Mouse (Mus musculus) urinary bladder, postnatal 36 days (tissue): ENCODE results near the gene Zer1.
A peak's percentile ranks its signal among the peaks of the same experiment; 100 is the strongest.

Source experiments
- DNase-seq, 2 experiments: peaks; one replicate each; pipeline ENCODE4 v3.0.0; 2022; ENCODE audit warnings: low spot score in 2 of 2, mixed read lengths in 1 of 2

The Zer1 gene

DNA sequence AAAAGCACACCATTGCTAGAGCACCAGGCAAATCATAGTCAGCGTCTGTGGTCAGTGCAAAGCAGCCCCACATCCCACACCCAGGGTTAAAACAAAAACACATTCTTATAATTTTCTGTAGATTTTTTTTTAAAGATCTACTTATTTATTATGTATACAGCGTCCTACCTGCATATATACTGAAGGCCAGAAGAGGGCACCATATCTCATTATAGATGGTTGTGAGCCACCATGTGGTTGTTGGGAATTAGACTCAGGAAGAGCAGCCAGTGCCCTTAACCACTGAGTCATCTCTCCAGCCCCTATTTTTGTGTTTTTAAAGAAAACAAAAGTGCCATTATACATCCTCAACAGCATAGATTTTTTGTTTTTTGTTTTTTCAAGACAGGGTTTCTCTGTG lies 4.4 kb upstream of the Zer1 start:
- no peak for DNase-seq

DNA sequence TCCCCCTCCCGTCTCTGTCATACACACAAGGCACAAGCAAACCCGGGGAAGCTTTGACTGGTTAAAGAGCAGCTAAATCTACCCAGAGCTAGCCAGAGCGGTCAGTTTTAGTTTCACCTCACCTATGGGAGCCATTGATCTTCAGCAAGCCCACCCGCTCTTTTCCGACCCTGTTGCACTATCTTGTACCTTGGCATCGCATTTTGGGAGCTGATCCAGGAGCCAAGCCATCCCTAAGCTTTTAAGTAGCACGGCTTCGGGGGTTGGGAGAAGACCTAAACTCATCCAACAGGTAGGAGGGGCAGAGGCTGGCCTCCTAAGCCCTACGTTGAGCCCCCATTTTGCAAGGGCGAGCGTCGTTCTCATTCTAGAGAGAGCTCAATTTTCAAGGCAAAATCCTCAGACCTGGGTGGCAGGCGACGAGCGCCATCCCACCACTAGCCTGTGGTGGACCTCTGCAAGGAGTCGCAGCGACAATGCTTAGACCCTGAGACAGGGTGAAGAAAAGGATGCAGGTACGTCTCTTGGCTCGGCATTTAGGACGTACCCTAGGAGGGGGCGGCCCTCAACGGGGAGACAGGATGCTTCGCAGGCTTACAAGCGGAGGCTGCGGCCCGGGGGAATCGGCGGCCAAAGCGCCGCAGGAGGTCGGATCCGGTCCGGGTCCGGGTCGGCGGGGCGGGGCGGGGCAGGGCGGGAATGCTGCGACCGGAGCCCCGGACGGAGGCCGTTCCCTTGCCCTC lies 485 bp downstream of the Zer1 start:
- DNase-seq, result no peak

DNA sequence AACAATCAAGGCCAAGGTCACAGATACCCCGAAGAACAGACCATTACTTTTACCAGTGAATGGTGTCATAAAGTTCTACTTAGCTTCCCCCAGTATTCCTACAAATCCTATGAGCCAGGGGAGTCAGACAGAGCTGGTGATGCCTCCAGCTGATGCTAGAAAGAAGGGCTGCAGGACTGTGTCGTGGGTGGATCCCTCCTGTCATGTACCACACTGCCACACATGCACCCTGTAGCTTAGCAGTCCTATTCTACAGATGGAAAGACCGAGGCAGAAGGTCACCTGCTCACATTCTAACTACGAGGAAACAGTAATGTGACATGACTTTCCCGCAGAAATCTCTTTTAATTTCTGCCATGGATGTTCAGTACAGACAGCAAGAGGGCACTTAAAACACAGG lies 1.6 kb downstream of the Zer1 start:
- DNase-seq, result no peak

DNA sequence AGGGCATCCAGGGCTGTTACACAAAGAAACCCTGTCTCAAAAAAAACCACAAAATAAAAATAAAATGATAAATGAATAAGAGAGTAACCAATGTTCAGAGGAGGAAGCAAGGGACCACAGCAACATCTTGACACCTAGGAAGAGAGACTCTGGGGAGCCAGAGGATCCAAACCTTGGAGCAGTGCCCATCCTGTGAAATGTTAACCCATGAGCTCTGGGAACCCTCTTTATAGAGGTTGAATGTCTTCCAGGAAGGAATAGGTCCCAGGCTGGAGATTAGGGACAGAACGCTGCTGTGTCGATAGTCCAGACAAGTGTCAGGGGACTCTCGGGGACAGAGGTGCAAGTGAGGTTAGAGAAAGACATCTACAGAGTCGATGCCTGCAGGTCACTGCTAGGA lies 4.1 kb downstream of the Zer1 start:
- no peak for DNase-seq

DNA sequence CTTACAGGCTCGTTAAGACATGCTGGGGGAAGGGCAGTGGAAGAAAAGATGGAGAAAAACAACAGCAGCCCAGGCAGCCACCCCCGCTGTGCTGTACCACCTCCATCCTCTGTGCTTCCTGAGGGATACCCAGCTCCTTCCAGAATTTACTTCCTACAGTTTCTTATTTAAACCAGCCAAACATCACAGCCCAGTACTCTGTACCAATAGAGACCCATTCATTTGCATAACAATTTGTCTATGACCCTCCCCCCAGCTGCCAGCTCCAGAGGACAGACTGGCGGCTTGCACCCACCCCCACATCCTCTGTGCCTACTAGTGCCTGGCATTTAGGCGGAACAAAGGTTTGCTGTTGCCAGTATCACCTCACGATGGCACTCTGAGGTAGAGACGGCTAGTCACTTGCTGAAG lies 4.7 kb downstream of the Zer1 start:
- DNase-seq, result no peak

DNA sequence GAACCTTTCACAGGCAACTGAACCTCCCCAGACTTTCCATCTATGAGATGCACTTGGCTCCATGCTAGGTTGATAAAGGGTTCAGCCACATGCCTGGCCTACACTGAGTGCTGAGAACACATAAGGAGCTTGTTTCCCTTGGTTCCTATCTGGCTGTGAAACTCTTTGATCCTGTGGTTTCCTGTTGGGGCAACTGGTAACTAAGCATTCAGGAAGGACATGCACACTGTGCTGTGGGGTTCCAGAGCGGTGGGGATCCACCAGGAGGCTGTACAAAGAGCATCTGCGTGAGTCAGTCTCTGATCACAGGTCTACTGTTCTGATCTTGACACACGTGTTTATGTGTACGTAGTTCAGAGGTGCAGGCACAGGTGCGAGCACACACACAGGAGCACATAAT lies 11.8 kb downstream of the Zer1 start:
- no peak for DNase-seq

DNA sequence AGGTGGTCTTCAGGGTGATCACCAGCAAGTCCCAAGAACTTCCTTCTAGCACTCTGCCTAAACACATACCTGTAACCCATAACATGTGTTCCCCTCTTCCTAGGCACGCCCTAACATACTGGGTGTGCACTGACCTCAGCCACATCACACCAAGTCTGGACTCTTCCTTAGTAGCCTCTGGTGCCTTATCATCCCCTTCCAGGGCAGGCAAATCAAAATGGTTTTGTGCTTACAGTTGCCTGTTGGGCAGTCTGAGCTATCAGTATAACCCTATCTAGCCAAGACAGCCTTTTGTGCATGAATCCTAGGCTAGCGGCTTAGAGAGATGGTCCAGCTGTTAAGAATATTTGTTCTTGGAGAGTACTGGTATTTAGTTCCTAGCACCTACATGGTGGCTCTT lies 12.9 kb downstream of the Zer1 start:
- no peak for DNase-seq

DNA sequence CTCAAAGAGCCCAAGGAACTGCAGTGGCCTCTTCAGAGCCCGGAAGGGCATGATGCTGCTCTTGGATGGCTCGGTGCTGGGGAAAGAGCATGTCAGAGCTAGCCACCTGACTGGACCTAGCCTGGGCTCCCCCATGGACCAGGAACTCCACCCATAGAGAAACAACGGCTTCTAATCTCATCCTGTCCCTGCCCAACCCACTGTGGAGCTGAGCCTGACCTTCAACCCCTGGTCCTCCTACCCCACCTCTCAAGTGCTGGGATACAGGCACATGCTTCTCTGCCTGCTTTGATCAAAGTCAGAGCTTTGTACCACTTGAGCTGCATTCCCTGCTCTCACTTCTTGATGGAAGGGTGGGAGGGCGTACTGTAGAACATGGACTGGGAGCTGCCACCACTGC lies 16.1 kb downstream of the Zer1 start:
- no peak for DNase-seq

DNA sequence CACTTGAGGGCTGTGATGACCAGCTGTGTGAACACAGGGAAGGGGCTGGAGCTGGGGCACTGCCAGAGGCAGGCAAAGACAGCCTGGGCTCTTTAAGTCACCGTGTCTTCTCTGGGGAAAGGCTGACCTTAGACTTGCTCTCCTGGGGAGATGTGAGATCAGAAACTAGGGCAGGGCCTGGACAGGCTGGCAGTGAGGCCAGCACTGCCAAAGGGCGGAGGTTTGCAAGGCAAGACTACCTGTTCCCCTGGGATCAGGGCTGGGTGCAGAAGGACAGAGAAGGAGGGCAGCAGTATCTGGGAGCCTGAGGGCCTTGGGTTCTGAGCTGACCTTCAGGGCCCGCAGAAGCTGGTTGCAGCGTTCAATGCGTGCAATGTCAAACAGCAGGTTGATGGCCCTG lies 16.7 kb downstream of the Zer1 start:
- DNase-seq, result no peak

DNA sequence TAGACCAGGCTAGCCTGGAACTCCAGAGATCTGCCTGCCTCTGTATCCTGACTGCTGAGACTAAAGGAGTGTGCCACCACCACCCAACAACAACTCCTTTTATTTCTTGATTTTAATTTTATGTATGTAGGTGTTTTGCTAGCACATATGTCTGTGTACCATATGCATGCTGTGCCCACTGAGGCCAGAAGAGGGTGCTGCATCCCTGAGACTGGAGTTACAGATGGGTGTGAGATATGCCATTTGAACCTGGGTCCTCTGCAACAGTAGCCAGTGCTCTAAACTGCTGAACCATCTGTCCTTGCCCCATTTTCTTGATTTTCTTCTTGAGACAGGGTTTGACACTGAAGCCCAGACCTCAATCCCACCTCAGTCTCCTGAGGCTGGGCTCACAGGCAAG lies 18.0 kb downstream of the Zer1 start:
- DNase-seq, result peak in 1 of 2 experiments; percentile 17

DNA sequence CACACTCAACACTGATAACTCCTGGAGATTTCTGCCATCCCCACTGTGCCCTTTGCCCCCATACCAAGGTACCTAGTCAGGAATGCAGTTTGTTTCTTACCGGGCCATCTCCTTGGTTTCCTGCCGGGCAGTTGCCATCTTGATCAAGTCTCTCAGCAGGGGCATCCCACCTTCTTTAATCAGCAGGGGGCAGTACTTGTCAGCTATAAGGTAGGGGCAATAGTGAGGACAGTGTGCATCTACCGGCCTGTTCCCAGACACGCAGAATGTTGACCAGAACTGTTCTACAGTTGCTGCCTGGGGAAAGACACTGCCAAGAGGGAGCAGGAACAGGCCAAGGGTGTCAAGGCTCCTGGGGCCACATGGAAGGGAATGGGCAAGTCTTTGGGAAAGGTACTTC lies 24.2 kb downstream of the Zer1 start:
- no peak for DNase-seq

DNA sequence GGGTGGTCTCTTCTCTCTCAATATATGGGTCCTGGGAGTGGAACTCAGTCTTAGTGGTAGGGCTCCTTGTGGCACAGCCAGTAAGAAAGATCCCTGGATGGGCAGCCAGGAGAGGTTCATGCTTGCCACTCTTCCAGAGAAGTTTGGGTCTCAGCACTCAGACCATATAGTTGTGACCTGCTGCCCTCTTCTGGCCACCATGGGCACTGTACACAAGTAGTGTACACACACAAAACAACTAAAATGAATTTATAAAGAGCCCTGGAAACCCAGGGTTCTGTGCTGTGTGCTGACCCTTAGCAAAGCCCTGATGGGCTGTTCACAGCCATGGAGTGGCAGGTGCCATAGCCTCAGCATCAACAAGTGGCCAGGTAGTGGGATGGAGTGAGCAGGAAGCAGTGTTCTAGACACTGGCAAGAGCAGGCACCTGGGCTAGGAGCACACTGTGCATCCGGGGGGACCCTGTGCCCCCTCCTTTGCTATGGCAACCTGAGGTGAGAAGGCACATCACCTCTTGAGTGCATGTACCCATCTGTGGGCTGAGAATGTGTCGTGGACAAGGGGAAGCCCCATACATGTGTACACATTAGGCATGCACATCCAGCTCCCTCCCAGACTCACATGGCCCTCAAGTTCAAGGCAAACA lies 28.4 kb downstream of the Zer1 start:
- DNase-seq, result peak; percentile 46 to 51

DNA sequence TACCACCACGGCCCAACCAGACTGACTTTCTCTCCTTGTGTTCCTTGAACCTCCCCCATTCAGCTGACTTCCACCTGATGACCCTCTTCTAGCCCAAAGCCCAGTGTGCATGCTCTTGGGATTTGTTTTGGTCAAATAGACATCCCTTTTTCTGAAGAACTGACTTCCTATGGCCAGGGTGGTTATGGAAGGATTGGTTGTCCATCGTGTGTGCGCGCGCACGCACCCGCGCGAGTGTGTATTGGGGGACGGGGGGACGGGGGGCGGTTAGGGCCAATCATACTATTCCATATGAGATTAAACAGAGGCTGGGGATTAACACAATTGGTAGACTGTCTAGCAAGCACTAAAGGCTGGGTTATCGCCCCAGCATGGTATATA lies 30.2 kb downstream of the Zer1 start:
- no peak for DNase-seq

DNA sequence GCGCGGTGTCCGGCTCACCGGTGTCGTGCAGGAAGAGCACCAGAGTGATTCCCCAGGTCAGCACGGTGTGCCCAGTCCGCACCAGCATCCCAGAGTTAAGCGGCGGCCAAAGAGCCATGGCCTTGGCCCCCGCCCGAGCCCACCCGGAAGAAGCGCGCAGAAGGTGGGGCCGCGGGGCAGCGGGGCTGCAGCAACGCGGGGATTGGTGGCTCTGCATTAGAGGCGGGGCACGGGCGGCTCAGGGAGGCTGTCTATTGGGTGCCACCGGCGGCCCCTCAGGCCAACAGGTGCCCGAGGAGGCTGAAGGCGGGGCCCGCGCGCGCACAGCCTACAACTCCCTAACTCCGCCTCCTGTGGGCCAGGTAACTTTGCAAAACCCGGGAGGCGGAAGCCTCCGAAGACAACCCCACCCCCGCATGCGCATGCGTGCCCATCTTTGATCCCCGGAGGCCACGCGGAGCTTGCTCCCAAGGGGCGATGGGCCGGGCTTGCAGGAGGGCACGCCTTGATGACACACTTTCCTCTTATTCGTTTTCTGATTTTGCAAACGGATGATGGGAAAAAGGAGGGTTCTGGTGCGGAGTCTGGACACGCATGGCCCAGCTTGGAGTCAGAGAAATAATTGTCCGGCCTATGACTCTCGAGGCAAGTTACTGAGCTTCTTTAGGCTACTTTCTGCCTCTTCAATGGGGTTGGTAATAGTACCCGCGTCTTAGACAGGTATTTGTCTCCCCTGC lies 30.7 kb downstream of the Zer1 start, which contains the start of gene Zdhhc12:
Zdhhc12 (minus strand) TSS at position 178 of the 737 bp plus-strand sequence.
- DNase-seq, result peak; percentile 93 to 97

DNA sequence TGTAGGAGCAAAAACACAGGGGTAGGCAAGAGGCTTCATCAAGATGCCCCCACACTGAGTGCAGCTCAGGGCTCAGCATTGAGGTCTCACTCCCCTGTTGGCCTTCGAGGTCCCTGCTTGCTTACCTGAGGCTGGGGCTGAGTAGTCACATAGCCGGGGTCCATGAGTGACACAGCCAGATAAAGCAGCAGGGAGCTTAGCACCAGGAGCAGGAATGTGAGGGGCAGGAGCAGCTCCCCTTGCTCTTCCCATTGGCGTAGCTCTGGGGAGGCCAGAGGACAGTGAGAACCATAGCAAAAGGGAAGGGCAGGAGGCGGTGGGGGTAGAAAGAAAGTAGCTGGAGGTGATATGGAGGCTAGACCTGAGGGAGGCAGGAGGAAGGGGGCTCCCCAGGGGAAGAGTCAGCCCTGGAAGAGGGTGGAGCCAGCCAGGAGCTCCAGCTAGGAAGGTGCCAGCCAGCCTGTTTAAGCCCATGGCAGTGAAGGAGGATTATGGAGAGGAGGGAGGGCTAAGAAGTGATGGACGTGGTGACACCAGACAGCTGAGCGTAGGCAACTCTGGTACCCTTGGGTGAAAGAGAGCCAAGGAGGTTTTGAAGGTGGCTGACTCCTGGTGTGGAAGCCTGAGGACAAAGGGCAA lies 32.0 kb downstream of the Zer1 start:
- no peak for DNase-seq

DNA sequence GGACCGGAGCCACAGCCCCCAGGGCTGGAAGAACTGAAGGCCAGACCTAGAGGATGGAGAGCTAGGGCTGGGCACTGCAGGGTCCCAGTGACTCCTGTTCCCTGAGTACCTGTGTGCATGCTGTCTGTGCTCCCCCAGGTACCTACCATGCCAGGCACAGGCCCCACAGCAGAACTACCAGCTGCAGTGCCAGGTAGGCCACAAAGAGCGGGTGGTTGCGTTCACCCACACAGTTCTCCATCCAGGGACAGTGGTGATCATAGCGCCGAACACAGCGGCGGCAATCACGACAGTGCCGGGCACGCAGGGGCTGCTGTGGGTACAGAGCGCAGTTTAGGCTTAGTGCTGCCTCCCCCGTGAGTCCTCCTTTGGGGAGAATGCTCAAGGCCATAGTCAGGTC lies 32.9 kb downstream of the Zer1 start:
- DNase-seq, result no peak

DNA sequence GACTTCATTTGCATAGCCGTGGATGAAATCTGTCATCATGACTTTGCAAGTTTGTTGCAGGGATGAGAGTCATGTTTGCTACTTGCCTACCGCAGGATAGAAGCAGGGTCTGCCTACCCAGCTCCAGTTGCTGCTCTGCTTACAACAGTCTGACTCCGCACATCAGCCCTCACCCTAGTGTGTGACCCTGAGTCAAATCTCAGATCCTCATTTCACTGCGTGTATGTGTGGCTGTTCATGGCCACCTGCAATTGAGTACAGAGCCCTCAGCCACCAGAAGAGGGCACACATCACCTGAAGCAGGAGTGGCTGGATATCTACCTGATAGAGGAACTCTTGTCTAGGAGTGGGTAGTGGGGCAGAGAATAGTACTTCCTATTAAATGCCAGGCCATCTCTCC lies 37.1 kb downstream of the Zer1 start:
- no peak for DNase-seq

DNA sequence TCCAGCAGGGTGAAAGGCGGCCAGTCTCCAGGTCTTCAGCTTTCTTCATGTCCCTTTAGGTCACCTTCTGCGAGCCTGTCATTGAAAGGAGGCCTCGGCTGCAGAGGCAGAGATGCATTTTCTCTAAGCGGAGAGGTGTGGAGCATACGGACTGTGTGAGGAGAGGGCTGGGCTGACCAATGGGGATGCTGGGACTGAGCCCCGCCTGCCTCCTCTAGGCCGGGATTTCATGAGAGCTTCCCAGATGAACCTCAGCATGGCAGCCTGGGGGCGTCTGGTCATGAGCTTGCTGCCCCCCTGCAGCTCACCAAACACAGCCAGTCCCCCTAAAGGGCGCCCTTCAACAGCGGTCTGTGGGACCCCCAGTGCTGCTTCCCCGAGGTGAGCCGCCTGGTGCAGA lies 39.8 kb downstream of the Zer1 start:
- DNase-seq, result no peak

DNA sequence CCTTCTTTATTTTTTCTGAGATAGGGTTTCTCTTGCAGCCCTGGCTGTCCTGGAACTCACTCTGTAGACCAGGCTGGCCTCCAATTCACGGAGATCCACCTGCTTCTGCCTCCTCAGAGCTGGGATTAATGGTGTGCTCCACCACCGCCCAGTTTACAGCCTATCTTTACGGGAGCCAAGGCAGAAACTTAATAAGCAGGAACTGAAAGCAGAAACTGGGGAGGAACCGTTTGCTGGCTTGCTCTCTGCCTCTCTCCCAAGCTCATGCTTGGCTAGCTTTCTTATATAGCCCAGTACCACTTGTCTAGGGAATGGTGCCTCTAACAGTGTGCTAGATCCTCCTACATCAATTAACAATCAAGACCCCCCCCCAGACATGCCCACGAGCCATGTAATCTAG lies 40.3 kb downstream of the Zer1 start:
- DNase-seq, result no peak

DNA sequence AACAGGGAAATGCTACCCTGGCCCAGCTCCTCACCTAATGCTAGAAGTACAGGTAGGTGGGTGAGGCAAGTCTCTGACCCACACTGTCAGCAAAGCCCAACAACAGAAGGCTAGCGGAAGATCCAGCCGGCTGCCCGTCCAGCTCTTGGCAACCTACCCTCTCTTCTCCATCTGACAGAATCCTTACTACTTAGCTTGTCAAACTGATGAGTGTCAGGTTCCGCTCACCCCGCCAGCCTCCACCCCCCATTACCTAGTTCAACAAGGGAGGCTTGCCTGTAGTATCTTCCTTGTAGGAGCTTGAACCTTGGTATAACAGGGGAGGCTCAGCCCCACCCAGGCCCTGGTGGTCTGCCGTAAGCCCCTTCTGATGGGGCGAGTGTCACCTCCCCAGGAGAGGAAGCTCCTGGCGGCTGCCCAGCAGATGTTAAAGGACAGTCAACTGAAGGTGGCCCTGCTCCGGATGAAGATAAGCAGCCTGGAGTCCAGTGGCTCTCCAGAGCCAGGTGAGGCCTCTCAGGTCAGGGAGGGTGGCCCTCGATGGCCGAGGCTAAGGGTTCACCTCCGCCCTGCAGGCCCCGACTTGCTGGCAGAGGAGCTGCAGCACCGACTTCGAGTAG lies 44.1 kb downstream of the Zer1 start:
- no peak for DNase-seq

DNA sequence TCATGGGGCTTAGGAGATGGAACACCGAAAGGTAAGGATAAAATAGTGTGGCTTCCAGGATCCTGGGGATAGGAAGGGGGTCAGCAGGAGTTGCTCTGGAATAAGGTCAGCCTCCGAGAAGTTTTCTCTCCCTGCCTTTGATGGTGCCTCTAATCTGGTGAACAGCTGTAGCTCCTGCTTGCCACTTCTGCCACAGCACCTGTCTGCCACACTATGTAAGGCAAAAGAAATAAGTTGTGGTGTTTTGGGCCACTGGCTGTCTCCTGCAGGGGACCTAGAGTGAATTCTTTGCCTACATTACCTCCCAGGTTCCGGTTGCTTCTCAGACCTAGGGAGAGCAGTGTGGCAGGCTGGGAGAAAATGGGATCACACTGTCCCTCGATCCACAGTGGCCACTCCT lies 45.6 kb downstream of the Zer1 start:
- no peak for DNase-seq

DNA sequence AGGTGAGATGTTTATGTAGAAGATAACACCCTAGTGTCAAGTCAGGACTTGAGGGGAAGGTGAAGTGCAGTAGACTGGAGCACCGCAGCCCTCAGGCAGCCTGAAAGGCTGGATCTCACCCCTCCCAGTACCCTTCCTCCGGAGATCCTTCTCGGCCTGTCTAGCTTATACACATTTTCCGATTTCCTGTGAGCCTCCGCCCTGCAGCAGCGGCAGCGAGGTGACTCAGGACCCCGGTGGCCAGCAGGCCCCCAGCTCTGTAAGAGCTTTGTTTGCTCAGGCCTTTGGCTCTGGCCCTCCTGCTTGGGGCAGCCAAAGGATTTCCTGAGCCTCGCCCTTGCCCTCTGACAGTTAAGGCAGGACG lies 46.1 kb downstream of the Zer1 start:
- no peak for DNase-seq
